Mouse (Mus musculus) spleen, adult 2 months (tissue): ENCODE data around the gene Paf1.

ENCODE experiments used
- CTCF ChIP-seq: fragments of 200-500 bp; IDR thresholded peaks from 2 replicates; pipeline ENCODE4 v1.5.1; 2011; ENCODE audit warnings: mild to moderate bottlenecking, inconsistent platforms; ENCODE audit not compliant: insufficient read depth, insufficient read length, insufficient replicate concordance; ENCODE audit errors: extremely low read depth
- POLR2A ChIP-seq: fragments of 200-500 bp; IDR thresholded peaks from 2 replicates; pipeline ENCODE4 v1.6.1; 2011; ENCODE audit warnings: low read depth, low read length, inconsistent platforms

- TF ChIP-seq POLR2A, result no peak
- TF ChIP-seq CTCF, result no peak
Measured at GRCm38 (mm10) chr7:28351676-28352191, 41.0 kb upstream of the Paf1 start.
